Mouse (Mus musculus): ENCODE data around the gene Wdr18. TPM values are rescaled to one million over a fixed set of nuclear protein-coding genes. Genes with fewer than 3 reads are reported as not detected.

Gene Wdr18
- polyA plus RNA-seq (2012; rRNA removed; ENCODE audit: low replicate concordance) = 32.5 and 36.7 TPM in 2 replicates

DNA sequence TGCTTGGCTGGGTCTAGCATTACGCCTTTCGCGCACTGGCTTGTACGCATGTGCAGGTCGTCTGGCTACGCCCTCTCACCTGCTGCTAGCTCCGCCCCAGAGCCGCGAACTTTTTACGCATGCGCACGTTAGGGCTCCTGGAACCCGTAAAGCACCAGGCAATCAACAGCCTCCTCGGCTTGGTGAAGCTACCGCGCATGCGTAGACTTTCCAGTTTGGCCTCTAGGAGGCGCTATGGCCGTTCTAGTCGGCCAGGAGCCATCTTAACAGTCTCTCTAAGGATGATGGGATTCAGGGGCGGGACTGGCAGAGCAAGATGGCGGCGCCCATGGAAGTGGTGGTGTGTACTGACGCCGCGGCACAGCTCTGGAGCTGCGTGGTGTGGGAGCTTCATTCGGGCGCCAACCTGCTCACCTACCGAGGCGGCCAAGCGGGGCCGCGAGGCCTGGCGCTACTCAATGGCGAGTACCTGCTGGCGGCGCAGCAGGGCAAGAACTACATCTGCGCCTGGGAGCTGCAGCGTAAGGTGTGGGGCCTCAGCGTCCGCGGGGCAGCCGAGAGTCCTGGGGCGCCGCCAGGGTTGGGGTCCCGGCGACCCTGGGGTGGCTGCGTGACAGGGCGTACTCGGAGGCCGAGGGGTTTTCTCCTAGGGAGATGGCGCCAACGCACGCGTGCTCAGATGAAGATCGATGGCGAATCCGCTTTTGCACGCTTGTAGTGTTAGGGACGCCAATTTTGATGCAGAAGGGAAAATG lies at the start of gene Wdr18:
Gene Wdr18, plus strand, starts transcription at position 306 of the 755 bp plus-strand sequence.

GRCm38 (mm10) chr10:79910556-79910955 lies 49.4 kb upstream of the Wdr18 start, which contains the start of gene Gm26602:
Gene Gm26602 (plus strand): TSS chr10:79910856.

DNA sequence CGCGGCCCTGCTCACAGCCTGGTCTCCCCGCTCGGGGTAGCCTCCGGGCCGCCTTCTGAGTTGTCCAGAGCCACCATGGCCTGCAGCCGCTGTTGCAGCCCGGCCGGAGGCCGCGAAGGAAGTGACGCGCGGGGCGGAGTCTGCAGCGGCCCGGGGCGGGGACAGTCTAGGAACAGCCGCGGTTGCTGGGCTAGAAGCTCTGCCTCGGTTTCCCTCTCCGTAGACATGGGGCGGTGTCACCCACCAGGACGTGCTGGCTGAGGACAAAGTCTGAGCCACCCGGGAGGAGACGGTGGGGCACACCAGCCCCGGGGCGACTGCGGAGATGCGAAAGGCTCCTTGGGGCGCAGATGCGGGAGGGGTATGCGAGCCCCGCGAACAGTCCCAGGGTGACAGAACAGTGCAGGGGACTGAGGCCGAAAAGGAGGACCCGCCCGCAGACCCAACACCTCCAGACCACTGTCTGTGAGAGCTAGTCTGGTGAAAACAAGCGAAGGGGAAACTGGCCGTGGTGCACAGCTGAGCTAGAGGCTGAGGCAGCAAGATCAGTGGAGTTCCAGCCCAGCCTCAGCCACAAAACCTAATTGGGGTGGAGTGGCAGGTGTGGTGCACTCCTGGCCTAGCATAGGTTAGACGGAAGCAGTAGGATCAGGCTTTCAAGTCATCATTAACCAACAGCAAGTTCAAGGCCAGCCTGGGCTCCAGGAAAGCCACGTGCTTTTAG lies 43.0 kb upstream of the Wdr18 start, which contains the start of gene Kiss1r:
Gene Kiss1r, plus strand, starts transcription at position 164 of the 724 bp plus-strand sequence.

DNA sequence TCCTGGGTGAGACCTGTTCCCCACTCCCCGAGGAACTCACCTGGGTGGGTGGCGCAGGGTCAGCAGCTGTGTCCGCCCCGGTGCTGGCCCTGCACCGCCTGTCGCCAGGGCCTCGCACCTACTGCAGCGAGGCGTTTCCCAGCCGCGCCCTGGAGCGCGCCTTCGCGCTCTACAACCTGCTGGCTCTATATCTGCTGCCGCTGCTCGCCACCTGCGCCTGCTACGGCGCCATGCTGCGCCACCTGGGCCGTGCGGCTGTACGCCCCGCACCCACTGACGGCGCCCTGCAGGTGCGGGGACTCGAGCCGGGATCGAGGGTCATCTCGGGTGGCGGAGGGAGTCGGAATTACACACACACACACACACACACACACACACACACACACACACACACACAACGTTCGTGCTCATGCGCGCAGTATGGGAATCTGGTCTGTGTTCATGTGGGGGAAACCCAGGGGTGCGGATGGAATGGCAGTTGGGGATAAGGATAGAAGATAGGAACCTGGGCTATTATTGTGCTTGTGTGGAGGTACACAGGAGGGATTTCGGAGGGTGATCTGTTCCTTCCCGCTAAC lies 38.9 kb upstream of the Wdr18 start, which contains the start of gene R3hdm4:
Gene R3hdm4, minus strand, starts transcription at position 251 of the 578 bp plus-strand sequence.

GRCm38 (mm10) chr10:79926491-79927323 lies 33.2 kb upstream of the Wdr18 start, which contains the start of gene Arid3a:
Gene Arid3a (plus strand): TSS chr10:79927043.

DNA sequence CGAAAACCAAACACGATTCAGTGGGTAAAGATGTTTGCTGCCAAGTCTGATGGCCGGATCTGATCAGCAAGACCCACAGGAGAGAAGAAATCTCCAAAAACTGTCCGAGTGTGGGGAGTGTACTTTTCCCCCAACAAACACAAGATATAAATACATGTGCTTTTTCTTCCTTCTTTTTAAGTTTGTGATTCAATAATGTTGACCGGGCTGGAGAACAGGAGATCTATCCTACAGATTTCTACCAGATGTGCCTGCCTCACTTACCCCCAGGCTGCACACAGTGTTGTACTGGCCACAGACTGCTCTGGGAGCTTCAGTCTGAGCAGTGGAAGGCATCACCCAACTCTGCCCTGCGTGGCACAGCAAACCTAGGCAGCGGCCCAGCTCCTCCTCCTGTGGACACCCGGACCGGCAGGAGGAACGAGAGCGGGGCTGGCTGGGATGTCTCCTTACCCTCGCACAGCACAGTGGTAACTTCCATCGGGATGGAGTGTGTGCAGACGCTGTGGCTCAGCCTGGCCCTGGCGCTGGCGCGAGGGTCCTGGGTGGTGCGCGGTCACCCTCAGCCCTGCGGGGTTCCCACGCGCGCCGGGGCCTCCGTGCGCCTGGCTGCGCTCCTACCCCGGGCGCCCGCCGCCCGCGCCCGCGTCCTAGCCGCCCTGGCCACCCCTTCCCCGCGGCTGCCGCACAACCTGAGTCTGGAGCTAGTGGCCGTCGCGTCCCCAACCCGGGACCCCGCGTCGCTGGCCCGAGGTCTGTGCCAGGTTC lies 10.6 kb downstream of the Wdr18 start, which contains the start of gene Grin3b:
Gene Grin3b, plus strand, starts transcription at position 301 of the 768 bp plus-strand sequence.

DNA sequence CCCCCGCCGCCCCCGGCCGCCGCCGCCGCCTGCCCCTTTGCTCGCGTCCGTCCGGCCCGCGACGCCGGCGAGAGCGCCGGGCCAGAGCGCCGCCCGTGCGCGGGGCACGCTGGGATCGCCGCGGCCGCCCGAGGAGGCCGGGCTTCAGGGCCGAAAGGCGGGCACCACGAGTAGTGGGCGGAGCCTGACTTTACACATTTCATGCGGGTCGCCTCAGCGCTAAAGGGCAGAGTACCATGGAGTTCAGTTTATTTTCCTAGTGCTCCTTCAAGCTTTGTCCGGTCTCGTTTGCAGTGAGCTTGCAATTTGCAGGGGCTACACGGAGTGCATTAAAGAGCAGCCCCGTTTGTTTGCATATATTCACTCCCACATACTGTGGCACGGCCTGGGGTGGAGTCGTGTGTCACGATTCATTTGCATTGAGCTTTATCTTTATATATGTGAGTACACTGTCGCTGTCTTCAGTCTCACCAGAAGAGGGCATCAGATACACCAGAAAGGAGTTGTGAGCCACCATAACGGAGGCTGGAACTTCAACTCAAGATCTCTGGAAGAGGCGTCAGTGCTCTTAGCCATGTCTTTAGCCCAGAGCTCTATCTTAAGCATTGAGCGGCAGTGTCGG lies 24.4 kb downstream of the Wdr18 start, which contains the start of gene Tmem259:
Gene Tmem259, minus strand, starts transcription at position 136 of the 622 bp plus-strand sequence.

GRCm38 (mm10) chr10:79988506-79989271 lies 28.7 kb downstream of the Wdr18 start, which contains the start of gene Cnn2:
Gene Cnn2 (plus strand): TSS chr10:79988584.

DNA sequence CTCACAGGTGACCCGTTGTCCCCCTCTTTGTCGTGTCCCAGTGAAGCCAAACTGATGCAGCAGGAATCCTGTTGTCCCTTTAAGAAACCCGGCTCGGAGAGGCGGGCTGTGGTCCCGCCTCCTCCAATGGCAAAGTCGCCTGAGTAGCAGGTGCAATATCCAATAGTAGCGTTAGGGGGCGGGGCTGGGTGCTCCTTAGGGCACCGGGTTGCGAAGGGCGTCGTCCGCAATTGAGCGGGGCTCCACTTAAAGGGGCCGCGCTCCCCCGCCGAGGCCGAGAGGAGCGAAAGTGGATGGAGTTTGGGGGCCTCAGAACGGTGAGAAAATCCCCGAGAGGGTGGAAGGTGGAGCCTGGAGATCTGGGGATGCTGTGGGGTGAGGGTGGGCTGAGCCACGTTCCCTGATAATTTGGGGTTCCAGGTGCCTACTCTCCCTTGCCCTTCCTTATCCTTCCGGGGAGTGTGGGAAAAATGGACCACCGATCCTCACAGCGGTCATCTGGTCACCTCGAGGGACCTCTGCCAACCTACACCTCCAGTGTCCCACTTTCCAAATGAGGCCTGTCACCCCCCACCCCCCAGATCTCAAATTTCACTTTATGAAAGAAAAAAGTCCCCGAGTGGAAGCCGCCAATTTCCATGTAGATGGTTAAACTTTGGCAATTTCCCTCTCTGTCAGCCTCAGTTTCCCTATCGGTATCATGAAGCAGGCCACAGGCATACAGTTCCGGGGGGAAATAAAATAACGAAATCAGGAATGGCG lies 36.5 kb downstream of the Wdr18 start, which contains the start of gene Abca7:
Gene Abca7, plus strand, starts transcription at position 223 of the 762 bp plus-strand sequence.

DNA sequence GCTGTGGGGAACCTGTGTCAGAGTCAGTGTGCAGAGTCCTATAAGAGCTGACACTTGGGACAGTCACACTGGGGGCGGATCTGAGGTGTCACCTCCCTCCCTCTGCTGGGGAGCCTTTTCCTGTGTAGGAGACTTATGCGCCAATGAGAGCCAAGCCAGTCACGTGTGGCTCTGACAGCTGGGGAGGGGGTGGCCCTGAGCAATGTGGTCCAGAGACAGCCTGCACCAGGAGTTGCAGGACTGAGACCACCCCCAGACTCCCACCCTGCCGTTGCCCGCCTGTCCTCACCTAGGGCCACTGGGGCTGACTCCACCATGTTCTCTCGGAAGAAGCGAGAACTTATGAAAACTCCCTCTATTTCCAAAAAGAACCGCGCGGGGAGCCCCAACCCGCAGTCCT lies 56.6 kb downstream of the Wdr18 start, which contains the start of gene Arhgap45:
Gene Arhgap45, plus strand, starts transcription at position 143 of the 400 bp plus-strand sequence.

Other genes with a start within 250 kb of the Wdr18 start
- 8.5 and 24.2 TPM in 2 replicates for gene Hcn2, start 243.5 kb upstream of the Wdr18 start, polyA plus RNA-seq (2012; rRNA removed; ENCODE audit: low replicate concordance)
- gene Polrmt, start 213.6 kb upstream of the Wdr18 start, polyA plus RNA-seq (2012; rRNA removed; ENCODE audit: low replicate concordance) = 47.7 and 62.9 TPM in 2 replicates
- gene Fgf22, start 205.1 kb upstream of the Wdr18 start, polyA plus RNA-seq (2012; rRNA removed; ENCODE audit: low replicate concordance) = not detected in 2 replicates
- gene Rnf126, start 193.2 kb upstream of the Wdr18 start, polyA plus RNA-seq (2012; rRNA removed; ENCODE audit: low replicate concordance) = 161 and 229 TPM in 2 replicates
- 11.5 and 11.9 TPM in 2 replicates for gene Fstl3, start 182.9 kb upstream of the Wdr18 start, polyA plus RNA-seq (2012; rRNA removed; ENCODE audit: low replicate concordance)
- gene Prss57, start 169.2 kb upstream of the Wdr18 start, polyA plus RNA-seq (2012; rRNA removed; ENCODE audit: low replicate concordance) = 0.27 and 0.59 TPM in 2 replicates
- gene Palm, start 166.6 kb upstream of the Wdr18 start, polyA plus RNA-seq (2012; rRNA removed; ENCODE audit: low replicate concordance) = 17.2 and 27.7 TPM in 2 replicates
- gene Misp, start 139.2 kb upstream of the Wdr18 start, polyA plus RNA-seq (2012; rRNA removed; ENCODE audit: low replicate concordance) = 97.3 and 216 TPM in 2 replicates
- 156 and 209 TPM in 2 replicates for gene Ptbp1, start 105.7 kb upstream of the Wdr18 start, polyA plus RNA-seq (2012; rRNA removed; ENCODE audit: low replicate concordance)
- 3.8 and 5.3 TPM in 2 replicates for gene Prtn3, start 85.7 kb upstream of the Wdr18 start, polyA plus RNA-seq (2012; rRNA removed; ENCODE audit: low replicate concordance)
- 6.1 and 11.4 TPM in 2 replicates for gene Plppr3, start 85.5 kb upstream of the Wdr18 start, polyA plus RNA-seq (2012; rRNA removed; ENCODE audit: low replicate concordance)
- gene Elane, start 73.9 kb upstream of the Wdr18 start, polyA plus RNA-seq (2012; rRNA removed; ENCODE audit: low replicate concordance) = not detected in 2 replicates
- 12.8 and 564 TPM in 2 replicates for gene Cfd, start 69.3 kb upstream of the Wdr18 start, polyA plus RNA-seq (2012; rRNA removed; ENCODE audit: low replicate concordance)
- 44.8 and 49.2 TPM in 2 replicates for gene Med16, start 51.2 kb upstream of the Wdr18 start, polyA plus RNA-seq (2012; rRNA removed; ENCODE audit: low replicate concordance)
- gene Gm26602, start 49.3 kb upstream of the Wdr18 start, polyA plus RNA-seq (2012; rRNA removed; ENCODE audit: low replicate concordance) = not detected in 2 replicates
- 5.1 and 5.6 TPM in 2 replicates for gene Kiss1r, start 43.2 kb upstream of the Wdr18 start, polyA plus RNA-seq (2012; rRNA removed; ENCODE audit: low replicate concordance)
- 102 and 133 TPM in 2 replicates for gene R3hdm4, start 38.9 kb upstream of the Wdr18 start, polyA plus RNA-seq (2012; rRNA removed; ENCODE audit: low replicate concordance)
- gene Arid3a, start 33.1 kb upstream of the Wdr18 start, polyA plus RNA-seq (2012; rRNA removed; ENCODE audit: low replicate concordance) = 8.1 and 9.4 TPM in 2 replicates
- 0.13 TPM in 1 of 2 replicates, not detected in the other for gene Grin3b, start 10.6 kb downstream of the Wdr18 start, polyA plus RNA-seq (2012; rRNA removed; ENCODE audit: low replicate concordance)
- 473 and 724 TPM in 2 replicates for gene Tmem259, start 24.2 kb downstream of the Wdr18 start, polyA plus RNA-seq (2012; rRNA removed; ENCODE audit: low replicate concordance)
- gene Cnn2, start 28.4 kb downstream of the Wdr18 start, polyA plus RNA-seq (2012; rRNA removed; ENCODE audit: low replicate concordance) = 47.4 and 53.3 TPM in 2 replicates
- gene Abca7, start 36.3 kb downstream of the Wdr18 start, polyA plus RNA-seq (2012; rRNA removed; ENCODE audit: low replicate concordance) = 22.5 and 27.6 TPM in 2 replicates
- 16.6 and 28.8 TPM in 2 replicates for gene Arhgap45, start 56.5 kb downstream of the Wdr18 start, polyA plus RNA-seq (2012; rRNA removed; ENCODE audit: low replicate concordance)
- gene Polr2e, start 79.6 kb downstream of the Wdr18 start, polyA plus RNA-seq (2012; rRNA removed; ENCODE audit: low replicate concordance) = 82.1 and 91.1 TPM in 2 replicates
- 1,699 and 1,725 TPM in 2 replicates for gene Gpx4, start 87.0 kb downstream of the Wdr18 start, polyA plus RNA-seq (2012; rRNA removed; ENCODE audit: low replicate concordance)
- 63.5 and 95.0 TPM in 2 replicates for gene Sbno2, start 145.4 kb downstream of the Wdr18 start, polyA plus RNA-seq (2012; rRNA removed; ENCODE audit: low replicate concordance)
- 105 and 121 TPM in 2 replicates for gene Stk11, start 155.7 kb downstream of the Wdr18 start, polyA plus RNA-seq (2012; rRNA removed; ENCODE audit: low replicate concordance)
- 5,808 and 7,935 TPM in 2 replicates for gene Atp5d, start 178.5 kb downstream of the Wdr18 start, polyA plus RNA-seq (2012; rRNA removed; ENCODE audit: low replicate concordance)
- 6.3 and 6.6 TPM in 2 replicates for gene Cbarp, start 180.7 kb downstream of the Wdr18 start, polyA plus RNA-seq (2012; rRNA removed; ENCODE audit: low replicate concordance)
- 198 and 360 TPM in 2 replicates for gene Midn, start 188.1 kb downstream of the Wdr18 start, polyA plus RNA-seq (2012; rRNA removed; ENCODE audit: low replicate concordance)
- gene Cirbp, start 205.8 kb downstream of the Wdr18 start, polyA plus RNA-seq (2012; rRNA removed; ENCODE audit: low replicate concordance) = 46.7 and 55.3 TPM in 2 replicates
- 12.6 and 12.7 TPM in 2 replicates for gene 1600002K03Rik, start 212.8 kb downstream of the Wdr18 start, polyA plus RNA-seq (2012; rRNA removed; ENCODE audit: low replicate concordance)
- gene Efna2, start 219.3 kb downstream of the Wdr18 start, polyA plus RNA-seq (2012; rRNA removed; ENCODE audit: low replicate concordance) = 2.0 and 2.2 TPM in 2 replicates

Measured in duodenum, adult 2 months (tissue).